Mouse (Mus musculus) hindlimb bud, embryonic 11.5 days (tissue): ENCODE data around the gene Srsf2.
"Not testable (repeated sequence)": the region's sequence is repeated elsewhere in the genome, so short reads cannot be mapped to it uniquely, and the experiment has no call there.

Experiments used
- DNase-seq: peaks from one replicate; pipeline ENCODE4 v3.0.0-alpha.2; 2012; ENCODE audit warnings: low read depth, low spot score; ENCODE audit errors: extremely low spot score

The Srsf2 gene

DNA sequence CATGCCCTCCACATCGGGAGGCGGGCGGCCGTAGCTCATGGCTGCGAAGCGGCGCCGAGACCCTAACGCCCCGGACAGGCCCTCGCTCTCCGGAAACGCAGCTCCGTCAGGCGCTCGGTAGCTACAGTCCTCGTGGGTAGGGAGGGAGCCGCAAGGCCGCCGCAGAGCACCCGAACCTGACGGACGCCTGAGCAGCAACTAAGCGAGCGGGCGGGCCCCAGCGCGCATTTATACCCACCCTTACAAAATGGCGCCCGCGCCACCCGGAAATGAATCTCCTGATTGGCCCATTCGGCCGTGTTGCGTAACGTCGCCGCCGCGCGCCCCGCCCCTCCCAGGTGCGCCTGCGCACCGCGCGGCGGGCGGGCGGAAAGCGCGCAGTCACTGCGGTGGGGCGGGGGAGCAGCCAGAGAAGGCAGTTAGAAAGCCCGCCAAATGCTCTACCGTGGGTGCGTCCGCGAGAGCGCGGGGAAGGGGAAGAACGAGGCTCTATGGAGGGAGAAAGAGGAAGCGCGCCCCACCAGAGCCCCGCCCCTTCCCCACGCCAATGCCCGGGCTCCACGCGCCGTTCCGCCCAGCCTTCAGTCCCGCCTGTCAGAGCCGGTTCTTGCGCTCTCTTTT is at the start of gene Srsf2:
TSS of gene Srsf2 (minus strand) at position 204 of the 621 bp plus-strand sequence.
- no peak for DNase-seq

DNA sequence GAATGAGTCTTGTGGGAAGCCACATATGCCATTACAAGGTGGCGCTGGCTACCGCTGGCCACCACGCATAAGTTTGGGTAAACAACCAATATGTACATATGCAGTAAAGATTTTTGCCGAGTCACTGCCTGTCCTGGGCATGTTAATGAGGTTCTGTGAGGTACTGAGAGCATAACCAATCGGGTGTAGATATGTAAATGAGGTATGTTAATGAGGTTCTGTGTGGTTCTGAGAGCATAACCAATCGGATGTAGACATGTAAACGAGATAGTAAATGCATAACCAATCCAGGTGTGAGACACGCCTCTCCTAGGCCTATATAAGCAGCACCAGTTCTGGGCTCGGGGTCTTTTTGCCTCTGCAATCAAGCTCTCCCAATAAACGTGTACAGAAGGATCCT is 49.7 kb upstream of the Srsf2 start:
- not testable (repeated sequence) for DNase-seq

DNA sequence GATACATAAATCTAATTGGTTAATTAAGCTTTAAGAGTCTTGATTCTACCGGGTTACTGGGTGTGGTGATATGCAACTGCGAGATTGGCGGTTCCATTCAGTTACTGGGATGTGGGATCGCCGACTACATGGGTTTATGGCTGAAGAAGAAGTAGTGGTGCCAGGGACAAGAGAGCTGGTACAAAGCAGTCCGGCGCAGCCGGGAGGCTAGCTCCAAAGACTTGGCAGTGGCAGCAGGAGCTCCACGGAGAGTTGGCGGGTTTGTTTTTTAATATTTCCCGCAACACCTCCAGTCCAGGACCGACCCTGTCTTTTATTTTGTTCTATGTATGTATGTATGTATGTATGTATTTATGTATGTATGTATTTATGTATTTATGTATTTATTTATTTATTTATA is 46.4 kb upstream of the Srsf2 start:
- DNase-seq, result no peak

DNA sequence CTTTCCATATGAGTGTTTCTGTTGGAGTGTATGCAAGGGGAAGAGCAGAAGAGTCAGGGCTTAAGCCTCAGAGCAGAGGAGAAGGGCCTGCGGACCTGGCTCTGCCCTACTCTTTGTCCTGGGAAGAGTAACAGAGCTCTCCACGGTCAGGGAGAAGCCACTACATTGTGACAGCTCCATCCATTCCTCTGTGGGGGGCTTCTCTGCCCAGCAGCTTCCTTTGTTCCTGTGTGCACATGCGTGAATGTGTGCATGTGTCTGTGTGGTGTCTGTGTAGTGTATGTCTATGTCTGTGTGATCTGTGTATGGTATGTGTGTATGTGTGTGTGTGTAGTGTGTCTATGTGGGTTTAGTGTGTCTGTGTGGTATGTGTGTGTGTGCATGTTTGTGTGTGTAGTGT is 42.5 kb upstream of the Srsf2 start:
- DNase-seq, result no peak

DNA sequence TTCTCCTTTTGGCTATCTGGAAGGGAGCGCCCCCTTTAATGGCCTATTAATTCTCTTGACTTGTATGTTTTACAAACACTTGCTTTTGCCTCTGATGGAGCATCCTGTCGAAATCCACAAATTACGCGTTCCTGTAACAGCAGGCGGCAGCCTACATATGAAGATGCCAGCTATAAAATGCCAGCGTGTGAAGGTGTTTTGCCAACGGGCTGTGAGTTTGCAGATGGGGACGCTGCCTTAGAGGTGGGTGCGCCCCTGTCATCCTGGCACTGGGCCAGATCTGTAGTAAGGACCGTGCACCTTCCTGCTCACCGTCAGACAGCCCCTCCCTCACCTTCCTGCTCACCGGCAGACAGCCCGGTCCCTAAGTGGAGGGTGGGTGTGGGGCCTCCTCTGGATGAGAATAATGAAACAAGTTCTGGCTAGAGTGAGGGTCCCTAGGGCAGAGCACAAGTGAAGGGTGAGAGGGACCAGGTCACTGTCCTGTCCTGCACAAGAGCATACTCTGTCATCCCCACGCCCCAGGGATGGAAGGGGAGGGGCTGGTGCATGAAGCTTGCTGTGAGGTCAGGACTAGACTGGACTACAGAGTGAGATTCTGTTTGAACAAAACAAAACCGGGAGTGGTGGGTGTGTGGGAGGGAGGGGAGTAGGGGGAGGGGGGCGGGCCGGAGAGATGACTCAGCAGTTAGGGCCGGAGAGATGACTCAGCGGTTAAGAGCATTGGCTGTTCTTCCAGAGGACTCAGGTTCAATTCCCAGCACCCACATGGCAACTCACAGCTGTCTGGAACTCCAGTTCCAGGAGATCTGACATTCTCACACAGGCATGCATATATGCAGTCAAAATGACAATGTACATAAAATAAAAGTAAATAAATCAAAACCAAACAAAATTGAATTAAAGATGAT is 40.9 kb upstream of the Srsf2 start:
- DNase-seq, result no peak

DNA sequence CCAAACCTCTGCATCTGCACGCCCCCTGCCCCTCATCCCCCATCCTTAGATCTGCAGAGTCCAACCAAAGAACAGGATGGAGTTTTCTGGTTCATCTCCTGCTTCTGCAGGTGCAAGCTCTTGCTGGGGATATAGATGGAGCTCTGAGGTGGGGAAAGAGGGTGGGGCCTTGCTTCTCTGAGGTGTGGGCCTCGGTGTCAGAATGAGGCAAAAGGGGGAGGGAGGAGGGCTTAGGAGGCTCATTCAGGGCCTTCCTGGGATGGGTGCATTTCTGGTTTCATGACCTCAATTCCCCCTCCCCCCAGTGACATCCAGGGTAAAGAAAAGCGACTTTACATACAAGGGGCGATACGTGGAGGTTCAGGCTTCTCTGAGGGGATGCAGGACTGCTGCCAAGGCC is 34.2 kb upstream of the Srsf2 start:
- DNase-seq, result no peak

DNA sequence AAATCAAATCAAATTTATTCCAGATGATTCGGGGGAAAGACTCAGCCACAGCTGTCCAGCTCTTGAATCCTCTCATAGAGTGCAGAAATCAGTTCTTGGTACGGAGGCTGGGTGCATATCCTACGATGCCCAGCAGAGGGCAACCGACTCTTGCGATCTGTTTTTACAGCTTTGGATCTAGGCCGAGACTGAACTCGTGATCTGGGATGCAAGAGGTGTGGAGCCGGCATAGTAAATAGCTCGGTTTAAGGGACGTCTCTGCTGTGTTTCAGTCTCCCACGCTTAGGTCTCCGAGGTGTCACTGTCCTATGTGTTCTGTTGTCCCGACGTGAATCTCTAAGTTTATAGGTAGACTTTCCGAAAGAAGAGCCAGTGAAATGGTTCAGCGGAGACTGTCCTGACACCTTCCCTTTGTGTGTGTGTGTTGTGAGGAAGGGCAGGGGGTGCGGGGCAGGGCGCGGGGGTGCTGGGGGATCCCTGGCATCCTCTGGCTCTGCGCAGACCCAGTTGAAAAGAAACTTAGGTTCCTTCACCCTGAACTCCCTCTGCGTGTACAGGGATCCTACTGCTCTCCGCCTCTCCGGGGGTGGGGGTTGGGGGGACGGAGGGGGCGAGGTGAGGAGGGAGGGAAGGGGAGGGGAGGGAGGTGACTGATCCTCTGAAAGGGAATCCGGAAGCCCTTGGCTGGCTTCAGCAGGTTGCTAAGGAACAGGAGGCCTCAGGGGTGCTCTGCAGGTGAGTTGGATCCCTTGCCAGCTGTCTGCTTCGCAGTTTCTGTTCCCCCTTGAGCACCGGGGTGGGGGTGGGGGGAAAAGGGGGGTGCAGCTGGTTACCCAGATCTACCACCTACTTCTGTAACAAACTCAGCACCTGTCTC is 32.6 kb upstream of the Srsf2 start:
- peak; percentile 77 for DNase-seq

DNA sequence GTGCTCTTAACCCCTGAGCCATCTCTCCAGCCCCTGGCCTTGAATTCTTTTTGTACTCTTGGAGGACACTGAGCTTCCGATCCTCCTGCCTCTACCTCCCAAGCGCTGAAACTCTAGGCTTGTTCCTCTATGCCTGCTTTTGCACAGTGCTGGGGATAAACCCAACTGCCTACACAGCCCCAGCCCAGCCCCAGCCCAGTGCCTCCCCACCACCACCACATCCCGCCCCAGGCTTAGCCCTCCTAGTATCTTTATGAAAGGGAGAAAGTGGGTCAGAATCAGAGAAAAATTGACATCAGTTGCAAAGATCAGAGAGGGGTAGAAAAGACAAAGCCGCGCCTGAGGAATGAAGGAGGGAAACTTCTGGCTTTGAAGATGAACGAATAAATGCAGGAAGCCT is 31.2 kb upstream of the Srsf2 start:
- DNase-seq, result no peak

DNA sequence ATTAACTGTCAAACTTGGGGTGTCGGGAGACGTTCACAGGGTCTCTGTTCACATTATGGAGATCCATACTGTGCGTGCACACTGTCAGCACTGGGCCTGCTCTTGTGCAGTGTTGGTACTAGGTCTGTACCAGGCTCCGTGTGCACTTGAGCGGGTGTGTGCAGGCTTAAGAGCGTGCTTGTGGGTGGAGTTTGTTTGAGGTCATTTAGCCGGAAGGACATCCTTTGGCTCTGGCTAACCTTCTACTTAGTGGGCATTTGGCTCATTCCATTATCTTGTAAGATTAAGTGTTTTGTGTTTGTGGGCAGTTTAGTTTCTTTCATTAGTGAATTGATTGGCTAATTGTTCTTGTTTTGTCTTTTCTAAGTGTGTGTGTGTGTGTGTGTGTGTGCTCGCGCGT is 29.6 kb upstream of the Srsf2 start:
- DNase-seq, result no peak

DNA sequence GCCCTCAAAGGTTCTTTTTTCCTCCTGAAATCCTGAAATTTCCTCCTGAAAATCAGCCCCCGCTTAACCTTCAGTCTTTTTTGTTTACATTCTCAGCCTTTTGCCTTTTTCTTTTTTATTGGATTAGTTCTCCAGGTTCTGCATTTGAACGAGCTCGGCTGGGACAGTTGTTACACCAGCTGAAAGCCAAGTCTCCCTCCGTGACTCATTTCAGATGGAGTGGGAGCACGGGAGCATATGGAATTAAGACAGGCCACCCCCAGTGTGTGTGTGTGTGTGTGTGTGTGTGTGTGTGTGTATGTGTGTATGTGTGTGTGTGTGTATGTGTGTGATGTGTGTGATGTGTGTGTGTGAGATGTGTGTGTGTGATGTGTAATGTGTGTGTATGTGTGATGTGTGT is 28.5 kb upstream of the Srsf2 start:
- DNase-seq, result no peak

DNA sequence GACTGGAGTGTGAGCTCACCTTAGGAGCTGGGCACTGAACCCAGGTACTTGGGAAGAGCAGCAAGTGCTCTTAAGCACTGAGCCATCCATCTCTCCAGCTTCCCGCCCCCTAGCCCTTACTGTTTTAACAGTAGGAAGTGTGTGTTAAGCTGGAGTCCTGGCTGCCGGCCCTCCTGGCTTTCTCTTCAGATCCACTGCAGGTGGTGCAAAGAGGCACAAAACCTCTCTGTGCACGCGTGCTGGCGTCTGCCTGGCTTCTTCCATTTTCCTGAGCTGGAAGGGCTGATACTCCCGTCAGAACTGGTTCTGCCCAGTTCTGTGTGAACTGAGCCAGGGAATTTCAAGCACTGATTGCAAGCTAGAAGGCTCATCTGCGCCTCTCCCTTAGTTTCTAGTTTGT is 27.9 kb upstream of the Srsf2 start:
- no peak for DNase-seq

DNA sequence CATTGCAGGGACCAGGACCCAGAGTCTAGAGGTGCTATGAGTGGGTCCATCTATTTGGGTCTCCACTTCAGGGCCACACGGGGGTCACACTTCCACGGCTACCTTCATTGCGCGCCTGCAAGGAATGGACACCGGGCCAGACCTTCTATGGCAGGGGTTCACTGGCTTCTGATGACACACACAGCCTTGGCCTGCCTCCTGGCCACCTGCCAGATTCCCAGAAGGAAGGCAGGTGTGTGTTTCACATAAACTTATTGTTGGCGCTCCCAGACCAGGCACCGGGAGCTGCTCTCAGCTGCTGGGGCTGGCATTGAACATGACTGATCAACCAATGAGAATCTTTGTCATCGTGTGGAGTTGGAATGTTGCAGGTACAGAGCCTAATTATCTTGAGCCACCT is 25.6 kb upstream of the Srsf2 start:
- no peak for DNase-seq

DNA sequence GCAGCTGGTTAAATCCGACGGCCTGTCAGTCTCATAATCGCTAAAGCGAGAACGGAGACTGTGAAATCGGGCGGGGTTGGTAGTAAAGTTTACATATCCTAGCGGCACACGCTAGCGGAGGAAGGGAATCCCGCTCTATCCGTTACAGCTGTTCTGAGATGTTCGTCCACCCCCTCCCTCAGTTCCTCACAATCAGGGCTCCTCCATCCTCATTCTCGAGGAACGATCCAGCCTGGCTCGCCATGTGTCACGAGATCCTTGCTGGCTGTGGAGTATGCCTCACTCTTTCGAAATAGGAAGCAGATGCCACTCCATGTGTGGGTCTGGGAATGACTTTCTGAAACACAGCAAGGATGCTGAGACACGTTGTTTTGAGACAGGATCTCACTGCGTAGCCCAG is 21.1 kb upstream of the Srsf2 start:
- no peak for DNase-seq

DNA sequence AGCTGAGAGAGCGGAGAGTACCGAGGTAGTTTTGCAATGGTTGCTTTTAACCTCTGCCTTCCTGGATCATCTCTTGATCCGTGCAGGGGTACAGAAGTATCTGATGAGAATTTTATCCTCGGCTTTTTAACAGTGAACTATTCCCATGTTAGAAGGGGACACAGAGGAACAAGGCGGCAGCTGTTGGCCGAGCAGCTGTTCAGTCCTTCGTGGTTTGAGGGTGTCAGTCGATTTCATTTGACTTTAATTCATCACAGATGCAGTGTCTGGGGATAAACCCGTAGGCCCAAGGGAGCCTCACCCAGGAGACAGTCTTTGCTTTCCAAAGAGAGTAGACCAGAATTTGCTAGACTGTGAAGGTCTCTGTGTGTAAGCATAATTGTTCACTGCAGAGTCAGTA is 18.6 kb upstream of the Srsf2 start:
- DNase-seq, result no peak

DNA sequence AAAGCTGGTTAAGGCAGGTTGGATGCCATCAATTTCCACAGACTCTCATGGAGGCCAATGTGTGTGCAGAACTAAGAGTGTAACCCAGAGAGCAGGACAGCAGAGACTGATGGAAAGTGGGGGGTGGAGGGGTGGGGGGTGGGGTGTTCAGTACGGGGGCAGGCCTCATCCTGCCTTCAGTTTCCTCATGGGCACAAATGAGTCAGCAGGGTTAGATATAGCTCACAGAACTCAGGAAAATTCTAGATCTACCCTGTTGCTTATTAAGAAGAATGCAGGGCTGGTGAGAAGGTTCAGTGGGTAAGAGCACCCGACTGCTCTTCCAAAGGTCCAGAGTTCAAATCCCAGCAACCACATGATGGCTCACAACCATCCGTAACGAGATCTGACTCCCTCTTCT is 16.7 kb upstream of the Srsf2 start:
- no peak for DNase-seq

DNA sequence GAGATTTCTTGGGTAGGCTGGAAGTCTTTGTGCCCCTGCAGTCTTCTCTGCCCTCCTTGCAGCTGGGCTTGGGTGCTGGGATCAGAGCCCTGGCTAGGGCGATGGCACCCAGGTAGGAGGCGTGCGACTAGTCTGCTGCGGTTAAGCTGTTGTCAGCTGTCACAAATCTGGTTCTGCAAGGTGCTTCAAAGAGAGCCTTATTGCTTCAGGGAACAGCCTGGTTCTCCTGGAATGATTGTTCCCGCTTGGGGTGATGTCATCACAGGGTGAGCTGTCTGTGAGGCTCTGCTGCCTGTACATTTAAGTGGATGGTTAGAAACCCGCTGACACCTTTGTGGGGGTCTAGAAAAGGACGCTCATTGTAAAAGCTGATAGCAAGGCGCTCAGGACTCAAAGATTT is 16.3 kb upstream of the Srsf2 start:
- no peak for DNase-seq

DNA sequence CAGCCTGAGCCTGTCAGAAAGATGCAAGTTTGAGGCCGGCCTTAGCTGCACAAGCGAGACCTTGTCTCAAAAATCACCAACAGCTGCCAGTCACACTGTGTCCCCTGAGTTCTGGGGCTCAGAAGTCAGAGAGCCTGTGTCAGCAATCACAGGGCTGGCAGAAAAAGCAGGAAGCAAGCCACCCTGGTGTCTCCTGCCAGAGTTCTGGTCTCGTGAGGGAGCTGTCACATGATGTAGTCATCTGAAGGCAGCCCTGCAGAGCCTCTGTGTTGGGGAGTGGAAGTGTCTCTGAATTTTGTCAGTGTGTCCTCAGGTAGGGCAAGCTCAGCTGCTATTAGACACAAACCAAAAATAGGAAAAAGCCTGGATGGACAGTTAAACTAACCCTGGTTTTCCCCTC is 15.2 kb upstream of the Srsf2 start:
- no peak for DNase-seq

DNA sequence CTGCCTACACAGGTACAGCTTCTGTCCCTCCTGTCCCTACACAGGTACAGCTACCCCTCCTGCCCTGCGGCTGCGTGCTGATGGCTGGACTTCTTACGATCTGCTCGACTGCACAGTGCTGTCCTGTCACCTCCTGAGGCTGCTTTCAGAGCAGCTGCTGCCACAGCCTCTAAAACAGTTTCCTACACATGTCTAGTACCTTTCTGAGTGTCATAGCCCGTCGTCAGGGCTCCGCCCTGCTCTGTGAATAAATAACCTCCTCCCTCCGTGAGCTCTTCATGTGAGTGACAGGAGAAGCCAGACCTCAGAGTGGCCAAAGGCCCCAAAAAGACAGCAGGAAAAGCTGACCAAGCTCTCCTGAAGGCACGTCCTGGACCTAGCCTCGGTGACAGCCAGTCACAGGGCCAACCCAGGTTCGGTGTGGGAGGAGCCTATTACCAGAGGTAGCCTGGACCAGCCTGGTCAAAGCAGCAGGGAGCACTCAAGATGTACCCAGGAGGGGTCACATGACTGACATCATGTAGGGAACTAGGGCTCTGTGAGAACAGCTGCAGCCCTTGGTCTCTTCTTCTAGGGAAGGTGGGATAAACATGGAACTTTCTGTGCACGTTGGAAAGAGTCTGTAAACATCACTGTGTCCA is 13.2 kb upstream of the Srsf2 start:
- no peak for DNase-seq

DNA sequence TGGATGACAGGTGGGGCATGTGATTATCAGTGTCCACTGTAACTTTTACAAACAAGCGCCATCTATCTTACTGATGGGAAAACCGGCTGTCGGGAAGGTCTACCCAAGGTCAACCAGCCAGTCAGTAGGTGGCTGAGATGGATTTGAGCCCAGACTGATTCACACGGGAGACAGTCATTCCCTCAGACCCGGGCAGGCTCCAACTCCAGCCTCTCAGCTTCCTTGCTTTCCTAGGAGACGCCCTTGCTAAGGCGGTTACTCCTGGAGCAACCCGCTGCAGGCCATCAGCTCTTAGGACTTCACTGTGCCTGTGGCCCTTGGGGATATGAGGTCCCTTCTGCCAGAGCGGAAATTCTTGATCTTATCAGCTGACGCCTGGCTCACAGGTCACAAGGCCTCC is 11.6 kb upstream of the Srsf2 start:
- DNase-seq, result no peak

DNA sequence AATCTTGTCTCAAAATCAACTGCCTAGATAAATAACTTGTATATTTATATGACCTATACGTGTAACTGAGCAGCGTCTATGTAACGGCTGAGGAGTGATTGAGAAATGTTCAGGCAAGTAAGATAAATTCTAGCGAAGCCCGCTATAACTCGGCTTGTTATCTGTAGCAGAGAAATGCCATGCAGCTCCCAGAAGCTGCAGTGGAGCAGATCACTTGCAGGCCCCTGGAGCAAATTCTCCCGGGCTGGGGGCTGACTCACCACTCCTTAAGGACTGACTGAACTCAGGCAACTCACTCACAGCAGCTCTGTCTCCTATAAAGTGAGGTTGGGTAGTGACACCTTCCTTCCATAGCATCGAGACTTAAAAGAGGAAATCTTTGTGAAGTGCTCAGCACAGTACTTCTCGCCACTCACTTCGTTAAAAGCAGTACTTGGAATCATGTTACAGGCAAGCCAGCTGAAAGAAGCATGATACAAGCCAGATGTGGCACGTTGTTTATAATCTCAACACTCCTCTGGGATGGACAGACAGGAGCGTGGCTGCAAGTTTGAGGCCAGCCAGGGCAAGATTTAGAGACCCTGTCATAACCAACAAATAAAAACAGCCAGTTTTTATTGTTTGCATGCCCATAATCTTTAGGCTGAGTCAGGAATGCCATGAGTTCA is 4.4 kb upstream of the Srsf2 start:
- DNase-seq, result no peak

DNA sequence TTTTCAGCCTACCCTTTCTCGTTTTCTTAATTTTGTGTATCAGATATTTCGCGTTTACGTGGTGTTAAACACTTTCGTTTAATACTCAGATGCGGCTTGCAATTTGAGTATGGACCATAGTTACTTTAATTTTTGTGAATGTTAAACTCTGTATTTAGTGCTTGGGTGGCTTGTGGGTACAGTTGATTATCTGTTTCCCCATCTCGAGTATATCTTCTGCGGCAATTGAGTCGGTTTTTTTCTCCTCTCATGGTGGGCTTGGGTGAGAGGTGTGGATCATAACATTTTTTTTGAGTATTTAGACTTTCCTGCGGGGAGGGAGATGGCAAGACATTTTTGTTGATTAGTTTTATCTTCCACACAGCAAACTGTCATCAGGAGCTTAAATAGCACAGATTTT is 1.4 kb upstream of the Srsf2 start:
- no peak for DNase-seq
